Mouse (Mus musculus) heart, postnatal 25 days (tissue): ENCODE measurements around the gene Hoxd1. TPM values are rescaled to one million over a fixed set of nuclear protein-coding genes. Genes with fewer than 3 reads are reported as not detected.

Source experiments
- microRNA-seq: library from miRNA; unstranded; fragments of <30 nt; microRNA quantifications from one replicate; pipeline ENCODE4 v1.2.0, GENCODE M21; 2022
- total RNA-seq, 2 experiments: library from RNA; stranded (reverse); gene quantifications; 2 replicates each; pipeline ENCODE4 v1.2.3; 2021

Gene Hoxd1
- total RNA-seq, 2 experiments from 2014 or later = not detected

Small RNA genes lying within 50 kb of the gene (microRNA-seq; reads per million reads assigned to microRNA genes)
- 808 reads per million, percentile 77 among the genes with 10 or more reads in this experiment for gene Mir10b

Other genes with a start within 250 kb of the Hoxd1 start
- gene Lnpk, start 183.5 kb upstream of the Hoxd1 start, total RNA-seq = 10 to 100 TPM; 17.9 to 20.9 TPM
- not detected for gene Evx2, start 103.4 kb upstream of the Hoxd1 start, total RNA-seq
- gene Hoxd13, start 94.7 kb upstream of the Hoxd1 start, total RNA-seq = not detected
- gene Hoxd12, start 88.0 kb upstream of the Hoxd1 start, total RNA-seq = not detected
- gene Hoxd11, start 83.4 kb upstream of the Hoxd1 start, total RNA-seq = not detected
- not detected for gene Hoxd10, start 71.1 kb upstream of the Hoxd1 start, total RNA-seq
- under 1 TPM; 0.39 to 0.52 TPM for gene Hoxd9, start 65.3 kb upstream of the Hoxd1 start, total RNA-seq
- 1 to 10 TPM; 1.0 to 1.2 TPM for gene Hoxd8, start 58.4 kb upstream of the Hoxd1 start, total RNA-seq
- gene Hoxd3, start 51.1 kb upstream of the Hoxd1 start, total RNA-seq = not detected
- gene Hoxd4, start 51.1 kb upstream of the Hoxd1 start, total RNA-seq = under 1 TPM; 0.42 to 0.56 TPM
- gene Gm28230, start 36.3 kb upstream of the Hoxd1 start, total RNA-seq = not detected
- 100 to 1,000 TPM; 120 to 122 TPM for gene Mtx2, start 62.8 kb downstream of the Hoxd1 start, total RNA-seq